Mouse (Mus musculus): ENCODE data around the gene Ppfibp2. TPM values are rescaled to one million over a fixed set of nuclear protein-coding genes. Genes with fewer than 3 reads are reported as not detected.

Gene Ppfibp2
- polyA plus RNA-seq, 1 experiment from 2014 or later = 4.3 TPM

DNA sequence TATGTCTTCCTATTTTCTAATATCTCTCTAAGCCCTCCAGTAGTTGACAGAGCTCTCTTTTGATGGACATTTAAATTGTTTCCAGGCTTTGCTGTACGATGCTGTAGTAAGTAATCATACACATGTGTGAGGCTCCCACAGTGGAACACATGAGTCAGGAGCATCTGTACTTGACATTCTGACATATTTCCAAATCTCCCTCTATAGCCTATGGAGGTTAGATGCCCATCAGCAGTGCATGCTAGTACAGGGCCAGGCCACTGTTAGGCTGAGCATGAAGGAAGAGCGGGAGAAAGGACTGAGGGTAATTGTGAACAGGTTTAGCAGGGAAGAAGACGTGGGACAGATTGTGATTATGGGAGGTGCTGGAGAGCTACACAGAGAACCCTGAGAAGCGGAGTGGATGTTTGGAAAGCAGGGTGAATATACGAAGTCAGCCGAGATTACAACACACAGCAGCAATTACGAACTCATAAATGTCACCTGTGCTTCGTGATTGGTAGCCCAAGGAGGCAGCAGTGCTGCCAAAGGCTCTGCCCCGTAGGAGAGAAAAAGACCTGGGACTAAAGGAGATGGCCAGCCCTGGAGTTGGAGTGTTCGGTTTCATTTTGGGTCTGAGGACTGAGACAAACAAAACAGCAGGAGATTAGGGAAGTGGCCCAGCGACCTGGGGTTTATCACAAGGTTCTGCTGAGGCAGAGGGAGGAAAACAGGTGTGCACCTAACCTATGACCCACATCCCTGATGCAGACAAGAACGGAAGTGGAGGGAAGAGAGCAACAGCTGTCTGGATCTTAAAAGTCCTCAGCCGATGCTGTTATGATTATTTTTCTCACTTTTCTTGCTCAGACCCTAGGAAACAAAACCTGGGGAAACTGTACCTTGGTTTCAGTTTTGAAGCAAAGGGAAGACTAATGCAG, 107.7 kb downstream of the Ppfibp2 start:
- no peak for ATAC-seq (ENCODE audit: insufficient read depth)
- H3K4me2 ChIP-seq = no peak overlapping the region
- H3K27ac ChIP-seq (replicated peaks) = no peak overlapping the region
- no peaks in the 10 kb centered on the region for H3K9me3 ChIP-seq (replicated peaks)
- no peaks in the 10 kb centered on the region for H3K36me3 ChIP-seq (replicated peaks)
- no peak overlapping the region for H3K9ac ChIP-seq
- no peaks in the 10 kb centered on the region for H3K4me1 ChIP-seq (replicated peaks)
- H3K4me3 ChIP-seq (replicated peaks) = no peak overlapping the region
- no peaks in the 10 kb centered on the region for H3K27me3 ChIP-seq
- 53% methylated on average over 13 of the region's 13 CpGs for WGBS (ENCODE audit: insufficient replicate concordance)

DNA sequence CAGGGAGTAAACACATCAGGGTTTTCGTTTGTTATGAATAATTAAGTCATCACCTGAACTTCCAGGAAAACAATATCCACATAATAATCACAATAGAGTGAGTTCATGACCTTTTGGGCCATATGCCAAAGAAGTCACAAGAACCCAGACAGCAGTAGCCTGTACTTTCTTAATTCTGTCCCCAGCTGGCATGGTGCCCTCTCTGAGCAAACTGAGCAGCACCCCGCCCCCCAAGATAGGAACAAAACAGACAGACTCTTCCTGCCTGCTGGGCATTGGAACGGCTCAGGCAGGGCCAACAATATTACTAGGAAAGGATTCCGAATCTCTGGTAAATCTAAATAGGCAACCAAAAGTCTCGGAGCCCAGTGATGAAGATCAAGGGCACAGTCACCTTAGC, 110.9 kb downstream of the Ppfibp2 start:
- Histone ChIP-seq H3K9me3 (replicated peaks) (no peaks in the 10 kb centered on the region), H3K4me3 (replicated peaks) (no peak overlapping the region), H3K9ac (no peak overlapping the region), H3K36me3 (replicated peaks) (no peaks in the 10 kb centered on the region), H3K4me1 (replicated peaks) (peaks cover 6% of the 10 kb centered on the region; the same call in 1 of the 2 replicates), H3K27me3 (no peaks in the 10 kb centered on the region), H3K27ac (replicated peaks) (no peak overlapping the region), H3K4me2 (no peak overlapping the region)
- WGBS (ENCODE audit: insufficient replicate concordance) = 59% methylated on average over 5 of the region's 5 CpGs
- ATAC-seq (ENCODE audit: insufficient read depth) = no peak

DNA sequence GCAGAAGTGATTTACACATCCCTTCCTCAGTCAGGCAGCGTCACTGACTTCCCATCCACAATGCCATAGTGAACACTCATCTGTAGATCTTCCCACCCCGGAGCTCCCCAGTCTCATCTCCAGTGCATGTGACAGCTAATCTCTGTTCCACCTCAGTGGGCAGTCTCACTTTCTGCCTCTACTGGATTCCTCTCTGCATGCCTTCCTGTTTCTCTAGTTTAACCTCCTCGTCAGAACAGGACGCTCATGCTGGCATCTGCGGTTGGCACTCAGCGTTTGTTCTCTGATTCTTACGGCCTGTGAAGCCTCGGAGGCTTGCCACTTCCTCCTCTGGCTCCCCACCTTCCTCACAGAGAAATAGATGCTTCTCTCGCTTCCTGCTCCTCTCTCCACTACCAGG, 112.6 kb downstream of the Ppfibp2 start:
- H3K4me1 ChIP-seq (replicated peaks) = peaks cover 6% of the 10 kb centered on the region; the same call in 1 of the 2 replicates
- ATAC-seq (ENCODE audit: insufficient read depth) = no peak
- H3K9me3 ChIP-seq (replicated peaks) = no peaks in the 10 kb centered on the region
- no peak overlapping the region for H3K4me3 ChIP-seq (replicated peaks)
- 28% methylated on average over 9 of the region's 9 CpGs for WGBS (ENCODE audit: insufficient replicate concordance)
- H3K9ac ChIP-seq = no peak overlapping the region
- no peak overlapping the region for H3K4me2 ChIP-seq
- no peaks in the 10 kb centered on the region for H3K36me3 ChIP-seq (replicated peaks)
- no peak overlapping the region for H3K27ac ChIP-seq (replicated peaks)
- no peaks in the 10 kb centered on the region for H3K27me3 ChIP-seq

DNA sequence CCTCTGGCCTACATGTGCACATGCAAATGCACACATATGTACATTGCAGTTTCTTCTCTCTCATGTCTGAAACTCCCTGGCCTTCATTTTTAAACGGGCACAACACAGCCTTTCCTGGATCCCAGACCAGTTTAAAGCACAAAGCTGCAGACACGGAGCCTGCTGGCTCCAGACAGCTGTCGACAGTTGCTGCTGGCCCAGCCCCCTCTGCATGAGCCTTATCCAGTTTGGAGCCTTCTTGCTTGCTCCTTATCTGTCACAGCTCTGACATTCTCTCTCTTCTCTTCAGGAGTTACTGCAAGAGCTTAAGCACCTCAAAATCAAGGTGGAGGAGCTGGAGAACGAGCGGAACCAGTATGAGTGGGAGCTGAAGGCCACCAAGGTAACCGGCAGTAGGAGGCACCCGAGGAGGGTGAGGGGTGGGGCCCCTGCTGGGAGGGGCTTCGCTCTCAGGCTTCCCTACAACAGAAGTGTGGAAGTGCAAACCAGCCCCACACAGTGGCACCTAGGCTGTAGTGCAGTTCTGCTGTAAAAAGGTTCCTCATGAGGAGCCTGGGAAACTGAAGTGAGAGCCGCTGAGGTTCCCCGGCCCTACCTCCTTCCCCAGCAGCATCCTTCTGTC, 113.6 kb downstream of the Ppfibp2 start:
- peak; percentile 81 for ATAC-seq (ENCODE audit: insufficient read depth)
- Histone ChIP-seq H3K36me3 (replicated peaks) (no peaks in the 10 kb centered on the region), H3K4me1 (replicated peaks) (peaks cover 6% of the 10 kb centered on the region; the same call in 1 of the 2 replicates), H3K27ac (replicated peaks) (no peak overlapping the region), H3K9ac (no peak overlapping the region), H3K27me3 (no peaks in the 10 kb centered on the region), H3K4me2 (peak overlapping the region; percentile 38), H3K9me3 (replicated peaks) (no peaks in the 10 kb centered on the region), H3K4me3 (replicated peaks) (no peak overlapping the region)
- 3% methylated on average over 10 of the region's 10 CpGs for WGBS (ENCODE audit: insufficient replicate concordance)

DNA sequence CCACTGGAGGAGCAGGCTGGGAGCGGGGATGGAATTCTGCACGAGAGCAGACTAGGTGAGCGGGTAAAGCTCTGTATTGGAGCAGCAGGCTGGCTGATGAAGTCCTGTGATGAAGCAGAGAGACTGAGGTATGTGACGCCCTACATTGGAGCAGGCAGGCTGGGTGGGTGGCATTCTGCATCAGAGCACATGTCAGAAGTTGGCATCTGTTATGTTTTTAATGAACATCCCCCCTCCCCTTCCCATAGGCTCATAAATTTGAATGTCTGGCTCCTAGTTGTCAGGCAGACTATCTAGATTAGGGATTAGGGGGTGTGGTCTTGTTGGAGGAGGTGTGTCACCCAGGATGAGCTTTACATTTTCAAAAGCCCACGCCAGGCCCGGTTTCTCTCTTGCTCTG, 117.7 kb downstream of the Ppfibp2 start:
- H3K9me3 ChIP-seq (replicated peaks) = no peaks in the 10 kb centered on the region
- H3K4me1 ChIP-seq (replicated peaks) = peaks cover 6% of the 10 kb centered on the region; the same call in 1 of the 2 replicates
- H3K4me3 ChIP-seq (replicated peaks) = no peak overlapping the region
- H3K9ac ChIP-seq = no peak overlapping the region
- no peak overlapping the region for H3K4me2 ChIP-seq
- H3K36me3 ChIP-seq (replicated peaks) = no peaks in the 10 kb centered on the region
- H3K27ac ChIP-seq (replicated peaks) = no peak overlapping the region
- WGBS (ENCODE audit: insufficient replicate concordance) = 64% methylated on average over 6 of the region's 6 CpGs
- no peak for ATAC-seq (ENCODE audit: insufficient read depth)
- no peaks in the 10 kb centered on the region for H3K27me3 ChIP-seq

DNA sequence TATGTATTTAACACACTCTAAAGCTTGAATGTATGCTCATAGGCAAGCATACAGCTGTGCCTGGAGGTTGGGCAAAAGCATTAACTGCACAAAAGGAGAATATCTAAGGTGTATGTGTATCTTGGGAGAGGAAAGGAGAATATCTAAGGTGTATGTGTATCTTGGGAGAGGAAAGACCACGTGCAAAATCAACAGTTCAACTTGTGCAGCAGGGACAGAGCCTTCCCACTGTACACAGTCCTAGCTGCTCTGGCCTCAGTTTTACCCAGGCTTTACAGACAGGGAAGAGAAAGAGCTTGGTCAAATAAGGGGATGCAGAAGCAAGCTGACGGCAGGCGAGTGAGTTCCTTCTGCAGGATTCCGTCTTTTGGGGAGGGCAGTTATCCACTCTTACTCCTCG, 119.1 kb downstream of the Ppfibp2 start:
- Histone ChIP-seq H3K9ac (no peak overlapping the region), H3K9me3 (replicated peaks) (no peaks in the 10 kb centered on the region), H3K4me1 (replicated peaks) (no peaks in the 10 kb centered on the region), H3K4me2 (no peak overlapping the region), H3K36me3 (replicated peaks) (no peaks in the 10 kb centered on the region), H3K4me3 (replicated peaks) (no peak overlapping the region), H3K27me3 (no peaks in the 10 kb centered on the region), H3K27ac (replicated peaks) (no peak overlapping the region)
- no peak for ATAC-seq (ENCODE audit: insufficient read depth)
- WGBS (ENCODE audit: insufficient replicate concordance) = 71% methylated on average over 5 of the region's 5 CpGs

DNA sequence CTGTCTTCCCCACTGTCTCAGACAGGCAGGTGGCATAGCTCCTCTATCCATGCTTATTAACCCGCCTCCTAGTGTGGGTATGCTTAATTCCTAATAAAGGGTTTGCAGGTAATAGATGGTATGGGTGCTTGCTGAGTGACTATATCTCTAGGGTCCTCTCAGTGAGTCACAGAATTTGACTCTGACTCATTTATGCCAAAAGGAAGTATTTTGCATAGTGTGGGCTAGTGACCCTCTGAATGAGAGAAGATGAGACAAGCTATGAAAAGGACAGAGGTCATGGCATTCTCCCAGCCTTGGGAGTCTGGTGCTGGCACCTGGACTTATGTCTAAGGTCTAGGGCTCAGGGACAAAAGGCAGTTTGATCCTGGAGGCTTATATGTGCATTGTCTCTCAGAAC, 125.8 kb downstream of the Ppfibp2 start:
- Histone ChIP-seq H3K4me1 (replicated peaks) (no peaks in the 10 kb centered on the region), H3K36me3 (replicated peaks) (peaks cover 19% of the 10 kb centered on the region; the same call in 1 of the 2 replicates), H3K4me2 (no peak overlapping the region), H3K9me3 (replicated peaks) (no peaks in the 10 kb centered on the region), H3K27me3 (no peaks in the 10 kb centered on the region), H3K9ac (no peak overlapping the region), H3K4me3 (replicated peaks) (no peak overlapping the region), H3K27ac (replicated peaks) (no peak overlapping the region)
- ATAC-seq (ENCODE audit: insufficient read depth) = no peak
- WGBS (ENCODE audit: insufficient replicate concordance) = 48% methylated on average over 1 of the region's 1 CpGs

DNA sequence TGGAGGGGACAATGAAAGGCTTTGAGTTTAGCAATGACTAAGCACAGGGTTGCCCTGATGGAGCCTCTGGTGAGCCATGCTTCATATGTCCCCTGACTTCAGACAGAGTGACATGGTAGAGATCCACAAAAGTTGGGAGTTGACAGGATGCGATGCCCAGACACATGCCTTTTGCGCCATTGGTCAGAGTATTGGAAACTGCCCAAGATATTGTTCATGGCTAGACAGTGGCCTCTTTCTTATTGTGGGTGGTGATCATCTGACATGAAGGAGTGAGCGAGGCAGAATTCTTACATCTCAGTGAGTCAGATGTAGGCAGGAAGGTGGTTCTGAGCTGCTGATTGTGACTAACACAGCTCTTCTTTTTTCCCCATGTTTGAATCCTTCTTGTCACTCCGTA, 127.5 kb downstream of the Ppfibp2 start:
- 78% methylated on average over 4 of the region's 4 CpGs for WGBS (ENCODE audit: insufficient replicate concordance)

DNA sequence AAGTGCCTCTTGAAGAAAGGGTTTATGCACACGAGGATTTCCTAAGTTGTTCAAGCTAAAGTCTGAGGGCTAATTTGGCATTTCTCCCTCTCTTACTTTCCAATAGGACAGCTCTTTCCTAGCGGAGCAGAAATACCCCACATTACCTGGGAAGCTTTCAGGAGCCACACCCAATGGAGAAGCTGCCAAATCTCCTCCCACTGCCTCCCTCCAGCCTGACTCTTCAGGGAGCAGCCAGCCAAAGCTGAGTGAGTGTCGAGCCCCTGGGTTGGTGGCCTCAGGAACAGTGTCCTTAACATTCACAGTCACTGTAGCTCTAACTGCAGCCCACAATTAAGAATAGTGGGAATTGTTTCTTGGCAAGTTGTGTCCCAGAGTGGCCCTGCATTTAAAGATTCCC, 132.5 kb downstream of the Ppfibp2 start:
- ATAC-seq (ENCODE audit: insufficient read depth) = no peak
- no peaks in the 10 kb centered on the region for H3K27me3 ChIP-seq
- 48% methylated on average over 3 of the region's 3 CpGs for WGBS (ENCODE audit: insufficient replicate concordance)
- no peak overlapping the region for H3K27ac ChIP-seq (replicated peaks)
- 0 out of 2 replicates have a peak, but pooled peaks cover 8% of the 10 kb centered on the region for H3K36me3 ChIP-seq (replicated peaks)
- no peaks in the 10 kb centered on the region for H3K9me3 ChIP-seq (replicated peaks)
- H3K9ac ChIP-seq = no peak overlapping the region
- no peak overlapping the region for H3K4me2 ChIP-seq
- H3K4me1 ChIP-seq (replicated peaks) = no peaks in the 10 kb centered on the region
- no peak overlapping the region for H3K4me3 ChIP-seq (replicated peaks)

More for the DNA sequence above, 127.5 kb downstream of the Ppfibp2 start:
- Histone ChIP-seq H3K36me3 (replicated peaks) (peaks cover 19% of the 10 kb centered on the region; the same call in 1 of the 2 replicates), H3K27ac (replicated peaks) (no peak overlapping the region), H3K4me3 (replicated peaks) (no peak overlapping the region), H3K9me3 (replicated peaks) (no peaks in the 10 kb centered on the region), H3K4me1 (replicated peaks) (no peaks in the 10 kb centered on the region), H3K4me2 (no peak overlapping the region), H3K27me3 (no peaks in the 10 kb centered on the region), H3K9ac (no peak overlapping the region)
- ATAC-seq (ENCODE audit: insufficient read depth) = no peak

DNA sequence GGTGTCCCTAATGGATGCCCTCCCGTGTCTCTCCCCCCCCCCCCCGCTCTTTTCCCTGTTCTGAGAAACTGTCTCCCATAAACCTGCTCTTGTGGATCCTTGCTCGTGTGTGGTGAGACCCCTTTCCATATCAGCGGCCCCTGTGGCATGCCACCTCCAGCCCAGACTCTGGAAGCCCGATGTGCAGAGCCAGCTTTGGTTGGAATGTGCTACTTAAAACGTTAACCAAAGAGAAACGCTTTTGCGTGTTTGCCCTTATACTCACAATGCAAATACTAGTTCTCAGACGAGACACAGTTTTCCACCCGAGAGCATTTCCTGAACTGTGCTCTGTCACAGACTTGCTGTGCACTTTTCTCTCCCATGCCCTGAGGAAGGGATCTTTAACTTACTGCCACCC, 135.6 kb downstream of the Ppfibp2 start:
- H3K9me3 ChIP-seq (replicated peaks) = no peaks in the 10 kb centered on the region
- no peaks in the 10 kb centered on the region for H3K27me3 ChIP-seq
- H3K36me3 ChIP-seq (replicated peaks) = no peaks in the 10 kb centered on the region
- H3K4me1 ChIP-seq (replicated peaks) = no peaks in the 10 kb centered on the region
- no peak for ATAC-seq (ENCODE audit: insufficient read depth)
- WGBS (ENCODE audit: insufficient replicate concordance) = 72% methylated on average over 10 of the region's 10 CpGs
- no peak overlapping the region for H3K4me2 ChIP-seq
- H3K27ac ChIP-seq (replicated peaks) = no peak overlapping the region
- no peak overlapping the region for H3K4me3 ChIP-seq (replicated peaks)
- H3K9ac ChIP-seq = no peak overlapping the region

DNA sequence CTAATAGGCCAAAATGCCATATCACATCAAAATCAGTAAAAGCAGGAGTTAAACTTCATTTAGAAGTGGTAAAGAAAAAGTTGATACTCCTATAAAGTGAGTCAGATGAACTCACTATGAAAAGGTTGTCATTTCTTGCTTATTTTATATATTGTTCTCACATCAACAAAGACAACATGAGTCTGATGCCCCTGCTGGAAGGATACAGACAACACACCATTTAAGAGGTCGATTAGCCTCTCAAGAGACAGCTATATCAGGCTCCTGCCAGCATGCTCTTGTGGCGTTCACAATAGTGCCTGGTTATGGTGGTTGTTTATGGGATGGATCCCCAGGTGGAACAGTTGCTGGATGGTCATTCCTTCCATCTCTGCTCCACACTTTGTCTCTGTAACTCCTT, 138.2 kb downstream of the Ppfibp2 start:
- 48% methylated on average over 2 of the region's 2 CpGs for WGBS (ENCODE audit: insufficient replicate concordance)
- no peak overlapping the region for H3K4me3 ChIP-seq (replicated peaks)
- no peak for ATAC-seq (ENCODE audit: insufficient read depth)

More for the DNA sequence above, 138.2 kb downstream of the Ppfibp2 start:
- H3K27me3 ChIP-seq = no peaks in the 10 kb centered on the region
- H3K27ac ChIP-seq (replicated peaks) = no peak overlapping the region
- no peaks in the 10 kb centered on the region for H3K36me3 ChIP-seq (replicated peaks)
- no peaks in the 10 kb centered on the region for H3K4me1 ChIP-seq (replicated peaks)
- H3K9ac ChIP-seq = no peak overlapping the region
- no peak overlapping the region for H3K4me2 ChIP-seq
- no peaks in the 10 kb centered on the region for H3K9me3 ChIP-seq (replicated peaks)
